Mouse (Mus musculus) hindbrain, embryonic 15.5 days (tissue): ENCODE data around the gene Lrmda. TPM values are rescaled to one million over a fixed set of nuclear protein-coding genes. Genes with fewer than 3 reads are reported as not detected.

ENCODE experiments used
- ATAC-seq: fragments of 200-750 bp; cut with Nextera tagmentation; 2 replicates; pipeline ENCODE4 v1.8.0; 2017; ENCODE audit warnings: low read depth, moderate number of reproducible peaks, moderate TSS enrichment; ENCODE audit not compliant: low FRiP score
- H3K27ac ChIP-seq: fragments of 300-500 bp; sonication (generic); replicated peaks from 2 replicates; pipeline ENCODE4 v1.5.1; 2015; ENCODE audit warnings: mild to moderate bottlenecking, inconsistent platforms
- H3K27me3 ChIP-seq: fragments of 300-500 bp; sonication (generic); 2 replicates; pipeline ENCODE4 v1.6.1; 2015; ENCODE audit warnings: control low read depth, inconsistent platforms
- H3K36me3 ChIP-seq: fragments of 300-500 bp; sonication (generic); 2 replicates; pipeline ENCODE4 v1.6.1; 2015; ENCODE audit warnings: control low read depth, inconsistent platforms
- H3K4me1 ChIP-seq: fragments of 300-500 bp; sonication (generic); replicated peaks from 2 replicates; pipeline ENCODE4 v1.6.1; 2015; ENCODE audit warnings: control low read depth, inconsistent platforms
- H3K4me2 ChIP-seq: fragments of 300-500 bp; sonication (generic); 2 replicates; pipeline ENCODE4 v1.6.1; 2015; ENCODE audit warnings: moderate library complexity, mild to moderate bottlenecking, inconsistent platforms
- H3K4me3 ChIP-seq: fragments of 300-500 bp; sonication (generic); 2 replicates; pipeline ENCODE4 v1.5.1; 2015; ENCODE audit warnings: mild to moderate bottlenecking, inconsistent platforms
- H3K9ac ChIP-seq: fragments of 300-500 bp; sonication (generic); 2 replicates; pipeline ENCODE4 v1.6.1; 2015; ENCODE audit warnings: inconsistent platforms
- H3K9me3 ChIP-seq: fragments of 300-500 bp; sonication (generic); 2 replicates; pipeline ENCODE4 v1.6.1; 2016; ENCODE audit warnings: control low read depth, inconsistent platforms
- WGBS: fragments of 180-500 bp; shearing (Covaris S2); methylation state at CpG from one replicate; pipeline ENCODE4 v1.1.7; 2015; 5-methylcytosine and 5-hydroxymethylcytosine counted together
- polyA plus RNA-seq: library from polyadenylated mRNA; unstranded; fragments of >200 nt; fragmentation: Nextera tagmentation; extraction: Ambion mirVana; gene quantifications from 2 replicates; pipeline ENCODE4 v1.2.1, GENCODE M21; 2015

Gene Lrmda
- polyA plus RNA-seq, 1 experiment from 2014 or later, result 0.23 TPM

DNA sequence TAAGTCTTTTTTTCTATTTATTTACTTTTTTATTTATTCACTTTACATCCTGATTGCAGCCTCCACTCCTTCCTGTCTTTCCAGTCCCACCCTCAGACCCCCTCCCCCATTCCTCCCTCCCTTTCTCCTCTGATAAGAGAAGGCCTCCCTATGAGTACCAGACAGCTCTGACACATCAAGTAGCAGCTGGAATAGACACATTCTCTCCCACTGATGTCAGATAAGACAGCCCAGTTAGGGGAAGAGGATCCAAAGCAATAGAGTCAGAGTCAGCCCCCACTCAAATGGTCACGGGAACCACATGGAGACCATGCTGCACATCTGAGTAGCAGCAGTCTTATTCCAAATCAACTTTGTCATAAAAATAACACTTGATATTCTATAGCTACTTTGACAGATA, 700.5 kb downstream of the Lrmda start:
- H3K36me3 ChIP-seq, result no peaks in the 10 kb centered on the region
- no peak overlapping the region for H3K4me3 ChIP-seq
- H3K27me3 ChIP-seq, result no peaks in the 10 kb centered on the region
- ATAC-seq, result no peak
- 91% methylated on average over 1 of the region's 1 CpGs for WGBS
- no peaks in the 10 kb centered on the region for H3K9me3 ChIP-seq
- H3K9ac ChIP-seq, result no peak overlapping the region
- no peaks in the 10 kb centered on the region for H3K4me1 ChIP-seq
- no peak overlapping the region for H3K4me2 ChIP-seq
- no peak overlapping the region for H3K27ac ChIP-seq

DNA sequence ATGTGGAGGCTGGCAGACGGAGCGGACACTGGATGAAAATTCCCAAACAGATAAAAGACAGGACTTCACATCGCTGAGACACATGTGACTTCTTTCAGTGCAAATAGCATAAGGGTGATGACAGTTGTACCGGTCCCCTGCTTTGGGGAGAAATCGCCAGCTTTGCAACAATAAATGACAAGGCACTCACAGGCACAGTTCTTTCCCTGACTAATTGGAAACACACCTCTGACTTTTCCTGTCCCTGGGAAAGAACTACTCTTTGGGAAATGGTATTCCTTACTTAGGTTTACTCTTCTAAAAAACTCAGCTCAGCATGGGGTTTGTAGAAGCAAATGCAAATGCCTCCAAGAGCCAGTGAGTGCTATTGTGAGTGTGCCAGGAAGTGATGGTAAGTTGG, 702.3 kb downstream of the Lrmda start:
- H3K9me3 ChIP-seq, result no peaks in the 10 kb centered on the region
- no peak overlapping the region for H3K9ac ChIP-seq
- WGBS, result 44% methylated on average over 5 of the region's 5 CpGs
- no peak overlapping the region for H3K4me2 ChIP-seq
- H3K27ac ChIP-seq, result no peak overlapping the region
- no peaks in the 10 kb centered on the region for H3K4me1 ChIP-seq
- no peak overlapping the region for H3K4me3 ChIP-seq
- H3K27me3 ChIP-seq, result no peaks in the 10 kb centered on the region
- ATAC-seq, result no peak
- no peaks in the 10 kb centered on the region for H3K36me3 ChIP-seq

DNA sequence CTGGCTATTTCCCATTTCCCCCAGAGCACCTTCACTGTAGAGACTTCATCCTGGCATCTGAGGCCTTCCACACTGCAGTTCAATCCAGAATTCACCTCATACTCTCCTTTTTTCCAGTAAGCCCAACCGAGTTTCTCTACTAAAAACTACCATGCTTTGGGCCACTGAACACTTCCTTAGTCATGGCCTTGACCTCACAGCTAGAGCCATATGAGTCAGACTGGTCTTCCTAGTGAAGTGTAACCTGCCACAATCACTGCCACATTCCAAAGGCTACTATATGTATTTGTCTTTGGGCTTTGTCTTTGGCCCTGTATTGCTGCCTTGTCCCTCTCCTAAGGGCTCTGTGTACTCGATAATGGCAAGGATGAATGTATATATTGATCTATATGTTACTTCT, 708.0 kb downstream of the Lrmda start:
- no peak for ATAC-seq
- WGBS, result 91% methylated on average over 2 of the region's 2 CpGs
- Histone ChIP-seq H3K9me3 (no peaks in the 10 kb centered on the region), H3K9ac (no peak overlapping the region), H3K27ac (no peak overlapping the region), H3K4me3 (no peak overlapping the region), H3K27me3 (no peaks in the 10 kb centered on the region), H3K4me2 (no peak overlapping the region), H3K4me1 (no peaks in the 10 kb centered on the region), H3K36me3 (no peaks in the 10 kb centered on the region)

DNA sequence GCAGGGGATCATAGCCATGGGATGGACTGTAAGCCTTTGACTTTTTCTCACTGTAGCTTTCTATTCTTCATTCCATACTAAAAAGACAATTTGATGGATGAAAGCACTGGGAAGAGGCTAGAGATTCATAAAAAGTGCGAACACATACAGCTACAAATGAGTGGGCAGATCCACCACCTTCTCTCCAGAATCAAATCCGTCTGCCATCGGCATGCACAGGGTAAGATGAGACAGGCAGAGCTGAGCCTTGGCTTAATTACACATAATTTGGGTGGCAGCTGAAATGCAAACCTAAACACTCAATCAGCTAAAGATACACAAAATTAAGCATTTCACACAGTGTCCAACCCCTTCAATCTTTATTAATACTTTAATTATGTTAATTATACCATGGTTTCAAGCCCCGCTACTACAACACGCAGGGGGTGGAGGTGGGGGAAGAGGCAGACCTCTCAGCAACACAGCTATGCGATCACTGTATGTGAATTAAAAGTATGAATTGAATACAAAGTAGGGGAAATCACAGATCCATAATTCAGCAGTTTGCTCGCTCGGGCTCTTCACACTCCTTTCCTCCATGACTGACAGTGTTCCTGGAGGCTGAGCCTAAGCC, 709.2 kb downstream of the Lrmda start:
- ATAC-seq, result no peak
- no peaks in the 10 kb centered on the region for H3K27me3 ChIP-seq
- WGBS, result 64% methylated on average over 8 of the region's 8 CpGs
- H3K4me1 ChIP-seq, result no peaks in the 10 kb centered on the region
- H3K27ac ChIP-seq, result no peak overlapping the region
- no peak overlapping the region for H3K4me2 ChIP-seq
- H3K4me3 ChIP-seq, result no peak overlapping the region
- no peak overlapping the region for H3K9ac ChIP-seq
- H3K9me3 ChIP-seq, result no peaks in the 10 kb centered on the region
- no peaks in the 10 kb centered on the region for H3K36me3 ChIP-seq

DNA sequence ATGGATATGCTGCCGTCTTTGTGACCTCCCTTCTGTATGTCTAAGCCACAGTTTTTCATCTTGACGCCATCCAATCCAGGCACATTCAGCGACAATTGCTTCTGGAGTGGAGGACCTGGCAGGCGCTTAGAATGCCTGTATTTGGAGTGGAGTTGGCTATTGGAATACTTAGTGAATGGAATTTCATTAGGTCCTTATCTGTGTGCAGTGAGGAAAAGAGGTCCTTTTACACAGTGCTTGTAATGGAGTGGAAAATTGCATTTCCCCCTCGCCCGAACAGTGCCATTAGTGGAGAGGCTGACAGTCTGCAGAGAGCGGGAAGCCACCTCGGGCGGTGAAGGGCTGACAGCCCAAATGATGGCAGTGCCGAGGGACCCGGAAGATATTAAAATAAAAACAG, 719.1 kb downstream of the Lrmda start:
- ATAC-seq, result no peak
- no peaks in the 10 kb centered on the region for H3K9me3 ChIP-seq
- H3K4me1 ChIP-seq, result no peaks in the 10 kb centered on the region
- 50% methylated on average over 11 of the region's 11 CpGs for WGBS
- H3K27me3 ChIP-seq, result 0 out of 2 replicates have a peak, but pooled peaks cover 2% of the 10 kb centered on the region
- peak overlapping the region; percentile 3; the same call in 1 of the 2 replicates for H3K4me2 ChIP-seq
- H3K9ac ChIP-seq, result no peak overlapping the region
- H3K4me3 ChIP-seq, result no peak overlapping the region
- H3K36me3 ChIP-seq, result no peaks in the 10 kb centered on the region
- no peak overlapping the region for H3K27ac ChIP-seq

DNA sequence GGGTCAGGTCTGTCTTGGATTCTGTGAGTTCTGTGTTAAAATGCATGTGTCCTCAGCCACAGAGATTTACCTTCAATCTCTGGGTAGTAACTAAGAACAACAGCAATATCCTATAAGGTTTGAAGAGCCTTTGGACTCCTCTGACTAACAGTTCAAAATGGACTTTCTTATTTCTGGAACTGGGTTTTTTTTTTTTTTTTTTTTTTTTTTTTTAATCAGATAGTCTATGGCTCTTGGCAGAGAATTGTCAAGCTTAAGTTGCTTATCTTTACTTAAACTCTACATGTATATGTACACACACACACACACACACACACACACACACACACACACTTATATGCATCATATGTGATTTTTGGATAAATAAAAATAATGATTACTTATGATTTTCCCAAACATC, 723.0 kb downstream of the Lrmda start:
- Histone ChIP-seq H3K9ac (no peak overlapping the region), H3K4me2 (no peak overlapping the region), H3K9me3 (no peaks in the 10 kb centered on the region), H3K36me3 (no peaks in the 10 kb centered on the region), H3K27ac (no peak overlapping the region), H3K4me1 (peaks cover 19% of the 10 kb centered on the region), H3K27me3 (0 out of 2 replicates have a peak, but pooled peaks cover 5% of the 10 kb centered on the region), H3K4me3 (no peak overlapping the region)
- no peak for ATAC-seq

DNA sequence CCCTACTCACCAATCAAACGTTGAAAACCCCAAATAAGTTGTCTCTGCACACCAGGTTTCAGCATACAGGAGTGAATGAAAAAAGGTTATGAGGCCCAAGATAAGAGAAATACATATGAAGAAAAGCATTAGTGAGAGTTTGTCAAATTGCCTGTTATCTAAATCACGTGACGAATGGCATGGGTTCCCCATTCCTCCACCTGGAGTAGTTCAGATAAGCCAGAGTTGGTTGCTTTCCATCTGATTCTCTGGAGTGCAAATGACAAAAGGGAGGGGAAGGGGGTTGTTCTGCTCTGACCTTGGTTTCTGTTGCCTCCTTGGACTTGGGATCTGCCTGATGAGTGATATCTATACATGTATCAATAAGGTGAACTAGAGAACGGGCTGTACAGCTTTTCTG, 723.8 kb downstream of the Lrmda start:
- peaks cover 19% of the 10 kb centered on the region for H3K4me1 ChIP-seq
- 88% methylated on average over 4 of the region's 4 CpGs for WGBS
- no peak overlapping the region for H3K27ac ChIP-seq
- no peak overlapping the region for H3K9ac ChIP-seq
- H3K4me3 ChIP-seq, result no peak overlapping the region
- H3K4me2 ChIP-seq, result no peak overlapping the region
- ATAC-seq, result no peak
- H3K36me3 ChIP-seq, result no peaks in the 10 kb centered on the region
- H3K9me3 ChIP-seq, result no peaks in the 10 kb centered on the region
- 0 out of 2 replicates have a peak, but pooled peaks cover 5% of the 10 kb centered on the region for H3K27me3 ChIP-seq

DNA sequence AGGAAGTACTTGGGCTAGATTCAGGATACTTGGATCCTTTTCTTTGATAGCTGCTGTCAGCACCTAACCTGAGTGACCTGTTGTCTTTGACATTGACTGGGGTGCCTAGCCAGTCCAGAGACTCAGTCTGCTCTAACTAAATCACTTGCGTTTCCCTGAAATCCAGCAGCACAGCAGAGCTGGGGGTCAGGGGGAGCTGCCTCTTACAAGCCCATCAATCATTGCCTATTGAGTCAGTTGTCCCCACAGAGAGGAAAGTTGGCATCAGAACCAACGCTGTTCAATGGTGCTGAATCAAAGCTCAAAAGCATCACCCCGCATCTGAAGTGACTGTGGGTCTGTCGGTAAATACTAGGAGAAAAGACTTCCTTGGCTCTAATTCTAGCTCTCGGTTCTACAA, 725.2 kb downstream of the Lrmda start:
- no peak overlapping the region for H3K4me3 ChIP-seq
- peaks cover 19% of the 10 kb centered on the region for H3K4me1 ChIP-seq
- WGBS, result 10% methylated on average over 5 of the region's 5 CpGs
- H3K27me3 ChIP-seq, result 0 out of 2 replicates have a peak, but pooled peaks cover 5% of the 10 kb centered on the region
- H3K36me3 ChIP-seq, result no peaks in the 10 kb centered on the region
- H3K4me2 ChIP-seq, result no peak overlapping the region
- no peaks in the 10 kb centered on the region for H3K9me3 ChIP-seq
- no peak overlapping the region for H3K9ac ChIP-seq
- no peak overlapping the region for H3K27ac ChIP-seq
- ATAC-seq, result peak; percentile 51

DNA sequence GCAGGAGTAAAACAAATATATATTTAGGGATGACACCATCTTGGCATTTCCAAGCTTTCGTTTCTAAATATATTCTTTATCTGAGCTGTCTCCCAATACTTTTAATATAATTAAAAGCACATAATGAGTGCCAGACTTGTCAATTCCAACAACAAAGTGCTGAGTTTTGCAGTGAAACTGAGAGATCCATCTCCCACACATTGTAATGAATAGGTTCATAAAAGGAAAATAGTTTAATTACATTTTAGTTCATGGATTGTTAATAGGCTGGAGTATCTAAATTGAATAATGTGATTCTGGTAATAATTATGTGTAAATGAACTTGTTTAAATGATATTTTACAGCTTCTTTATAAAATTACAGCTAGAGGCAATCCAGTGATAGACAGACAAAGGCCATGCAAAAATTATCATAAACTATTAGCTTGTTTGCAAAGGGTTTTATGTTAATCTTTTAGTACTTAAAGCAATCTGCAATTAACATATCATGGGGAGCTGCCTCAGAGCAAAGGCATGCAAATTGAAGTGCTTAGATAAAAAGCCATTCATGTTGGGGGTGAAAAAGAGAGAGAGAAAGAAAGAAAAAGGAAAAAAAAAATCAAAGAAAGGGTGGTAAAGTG, 725.9 kb downstream of the Lrmda start:
- H3K27me3 ChIP-seq, result 0 out of 2 replicates have a peak, but pooled peaks cover 5% of the 10 kb centered on the region
- peak overlapping the region; percentile 66; the same call in 1 of the 2 replicates for H3K27ac ChIP-seq
- peaks cover 19% of the 10 kb centered on the region for H3K4me1 ChIP-seq
- 0 out of 2 replicates have a peak overlapping the region, but pooled peaks have one; percentile 29 for H3K4me2 ChIP-seq
- no peaks in the 10 kb centered on the region for H3K36me3 ChIP-seq
- 24% methylated on average over 1 of the region's 1 CpGs for WGBS
- H3K4me3 ChIP-seq, result no peak overlapping the region
- H3K9ac ChIP-seq, result no peak overlapping the region
- no peak for ATAC-seq
- no peaks in the 10 kb centered on the region for H3K9me3 ChIP-seq

DNA sequence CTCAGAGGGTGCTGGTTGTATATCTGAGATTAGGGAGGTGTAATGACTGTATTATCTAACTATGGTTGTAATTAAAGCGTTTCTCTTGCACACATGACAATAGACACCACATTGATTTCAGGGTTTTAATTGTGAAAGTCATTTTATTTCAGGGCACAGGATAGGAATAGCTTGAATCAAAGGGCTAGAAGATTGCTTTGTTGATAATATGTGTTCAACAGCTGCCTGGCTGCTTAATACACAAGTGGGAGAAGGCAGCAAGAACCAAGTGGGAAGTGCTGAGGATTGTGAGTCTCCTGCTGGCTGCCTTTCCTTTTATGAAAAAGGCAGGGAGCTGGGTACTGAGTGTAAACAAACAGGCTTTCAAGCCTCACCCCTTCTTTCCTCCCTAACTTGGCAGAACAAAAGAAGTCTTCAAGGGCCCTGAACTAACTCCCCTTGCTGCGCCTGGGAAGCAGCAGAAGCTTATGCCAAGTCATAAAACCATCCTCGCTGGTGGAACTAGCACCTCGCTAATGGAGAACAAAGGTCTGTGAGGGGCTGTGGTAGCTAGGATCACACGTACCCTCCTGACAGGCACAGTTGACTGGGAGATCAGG, 726.5 kb downstream of the Lrmda start:
- Histone ChIP-seq H3K4me3 (no peak overlapping the region), H3K27ac (peak overlapping the region; percentile 66), H3K36me3 (no peaks in the 10 kb centered on the region), H3K27me3 (0 out of 2 replicates have a peak, but pooled peaks cover 5% of the 10 kb centered on the region), H3K4me2 (peak overlapping the region; percentile 29; the same call in 1 of the 2 replicates), H3K9me3 (no peaks in the 10 kb centered on the region), H3K4me1 (peaks cover 19% of the 10 kb centered on the region), H3K9ac (no peak overlapping the region)
- 5% methylated on average over 5 of the region's 5 CpGs for WGBS
- peak; percentile 45 for ATAC-seq

DNA sequence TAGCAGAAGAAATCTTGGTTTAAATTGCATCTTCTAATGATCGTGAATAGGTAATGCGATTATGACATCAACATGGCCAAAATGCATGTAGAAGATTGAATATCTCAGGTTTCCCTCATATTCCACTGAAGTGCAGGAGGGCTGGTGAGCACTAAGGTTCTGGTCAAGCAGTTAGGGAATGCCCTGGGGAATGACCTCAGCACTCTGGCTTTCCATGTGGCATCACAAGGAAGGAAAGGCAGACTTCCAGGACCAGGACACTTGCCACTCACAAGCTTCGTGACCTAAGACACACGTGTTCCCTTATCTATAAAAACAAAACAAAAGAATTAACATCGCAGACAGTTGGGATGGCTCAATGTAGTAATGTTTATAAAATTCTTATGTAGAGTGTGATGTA, 728.3 kb downstream of the Lrmda start:
- H3K9me3 ChIP-seq, result no peaks in the 10 kb centered on the region
- peaks cover 19% of the 10 kb centered on the region for H3K4me1 ChIP-seq
- no peak for ATAC-seq
- 0 out of 2 replicates have a peak, but pooled peaks cover 3% of the 10 kb centered on the region for H3K27me3 ChIP-seq
- H3K4me2 ChIP-seq, result no peak overlapping the region
- no peak overlapping the region for H3K9ac ChIP-seq
- no peak overlapping the region for H3K27ac ChIP-seq
- no peak overlapping the region for H3K4me3 ChIP-seq
- 96% methylated on average over 5 of the region's 5 CpGs for WGBS
- no peaks in the 10 kb centered on the region for H3K36me3 ChIP-seq

DNA sequence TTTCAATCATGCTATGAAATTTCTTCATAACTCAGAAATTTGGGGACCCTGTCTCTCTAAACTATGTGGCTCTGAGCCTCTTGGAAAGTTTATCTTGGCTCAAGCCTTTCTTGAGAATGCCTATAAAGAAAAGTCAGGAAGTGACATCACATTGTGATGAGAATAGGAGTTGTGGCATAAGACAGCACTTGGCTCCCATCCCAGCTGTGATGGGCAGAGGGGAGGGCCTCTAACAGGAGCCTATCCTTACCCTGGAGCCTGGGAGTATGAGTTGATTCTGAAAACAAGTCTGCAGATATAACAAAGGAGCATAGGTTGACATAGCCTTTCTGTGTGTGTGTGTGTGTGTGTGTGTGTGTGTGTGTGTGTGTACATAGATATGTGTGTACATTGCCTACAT, 730.9 kb downstream of the Lrmda start:
- Histone ChIP-seq H3K4me2 (no peak overlapping the region), H3K27ac (no peak overlapping the region), H3K9ac (no peak overlapping the region), H3K4me3 (no peak overlapping the region), H3K27me3 (no peaks in the 10 kb centered on the region), H3K36me3 (no peaks in the 10 kb centered on the region), H3K9me3 (no peaks in the 10 kb centered on the region), H3K4me1 (peaks cover 11% of the 10 kb centered on the region)
- no peak for ATAC-seq
